Mouse (Mus musculus) heart, embryonic 14.5 days (tissue): ENCODE data around the gene Myh13. TPM values are rescaled to one million over a fixed set of nuclear protein-coding genes. Genes with fewer than 3 reads are reported as not detected.

Experiments used
- ATAC-seq: fragments of 200-750 bp; cut with Nextera tagmentation; 2 replicates; pipeline ENCODE4 v1.8.0; 2017; ENCODE audit warnings: low read depth, moderate TSS enrichment; ENCODE audit not compliant: insufficient number of reproducible peaks, insufficient read depth, low FRiP score
- H3K27ac ChIP-seq, 2 experiments: fragments of 200-500 bp in 1 of 2; fragments of 300-500 bp in 1 of 2; sonication (generic) in 1 of 2; replicated peaks in 1 of 2; 2 replicates each; pipeline ENCODE4 v1.5.1; 2012 to 2014; ENCODE audit warnings: low read depth in 2 of 2, low read length in 2 of 2, control low read depth in 1 of 2, mild to moderate bottlenecking in 1 of 2, mixed read lengths in 1 of 2; ENCODE audit not compliant: control insufficient read depth in 1 of 2, insufficient read depth in 1 of 2
- H3K27me3 ChIP-seq: fragments of 300-500 bp; sonication (generic); 2 replicates; pipeline ENCODE4 v1.6.1; 2014; ENCODE audit warnings: mild to moderate bottlenecking, low read length, control low read depth; ENCODE audit not compliant: control insufficient read depth, insufficient read depth
- H3K36me3 ChIP-seq: fragments of 300-500 bp; sonication (generic); 2 replicates; pipeline ENCODE4 v1.6.1; 2014; ENCODE audit warnings: mild to moderate bottlenecking, control low read depth, low read length, mixed read lengths; ENCODE audit not compliant: control insufficient read depth, insufficient read depth
- H3K4me1 ChIP-seq, 2 experiments: fragments of 200-500 bp in 1 of 2; fragments of 300-500 bp in 1 of 2; sonication (generic) in 1 of 2; 2 replicates each; pipeline ENCODE4 v1.6.1; 2012 to 2014; ENCODE audit warnings: low read length in 2 of 2, control low read depth in 1 of 2, mixed read lengths in 1 of 2; ENCODE audit not compliant: control insufficient read depth in 2 of 2, insufficient read depth in 2 of 2
- H3K4me2 ChIP-seq: fragments of 300-500 bp; sonication (generic); 2 replicates; pipeline ENCODE4 v1.6.1; 2014; ENCODE audit warnings: mild to moderate bottlenecking, low read length
- H3K4me3 ChIP-seq, 2 experiments: fragments of 200-500 bp in 1 of 2; fragments of 300-500 bp in 1 of 2; sonication (generic) in 1 of 2; 2 replicates each; pipeline ENCODE4 v1.5.1; 2012 to 2014; ENCODE audit warnings: low read length in 2 of 2, mild to moderate bottlenecking in 2 of 2, control low read depth in 1 of 2, low read depth in 1 of 2, moderate library complexity in 1 of 2; ENCODE audit not compliant: control insufficient read depth in 1 of 2, insufficient read depth in 1 of 2
- H3K9ac ChIP-seq: fragments of 300-500 bp; sonication (generic); 2 replicates; pipeline ENCODE4 v1.6.1; 2014; ENCODE audit warnings: mild to moderate bottlenecking, low read length
- H3K9me3 ChIP-seq: fragments of 300-500 bp; sonication (generic); 2 replicates; pipeline ENCODE4 v1.6.1; 2016; ENCODE audit warnings: low read length, control low read depth; ENCODE audit not compliant: control insufficient read depth
- WGBS: fragments of 180-500 bp; shearing (Covaris S2); extraction: QIAGEN DNeasy Blood & Tissue Kit; methylation state at CpG from one replicate; pipeline ENCODE4 v1.1.7; 2014; 5-methylcytosine and 5-hydroxymethylcytosine counted together
- polyA plus RNA-seq: library from polyadenylated mRNA; unstranded; fragments of >200 nt; fragmentation: Nextera tagmentation; extraction: Ambion mirVana; gene quantifications from 2 replicates; pipeline ENCODE4 v1.2.1, GENCODE M21; 2014

Myh13 gene
- not detected in 2 replicates for polyA plus RNA-seq

DNA sequence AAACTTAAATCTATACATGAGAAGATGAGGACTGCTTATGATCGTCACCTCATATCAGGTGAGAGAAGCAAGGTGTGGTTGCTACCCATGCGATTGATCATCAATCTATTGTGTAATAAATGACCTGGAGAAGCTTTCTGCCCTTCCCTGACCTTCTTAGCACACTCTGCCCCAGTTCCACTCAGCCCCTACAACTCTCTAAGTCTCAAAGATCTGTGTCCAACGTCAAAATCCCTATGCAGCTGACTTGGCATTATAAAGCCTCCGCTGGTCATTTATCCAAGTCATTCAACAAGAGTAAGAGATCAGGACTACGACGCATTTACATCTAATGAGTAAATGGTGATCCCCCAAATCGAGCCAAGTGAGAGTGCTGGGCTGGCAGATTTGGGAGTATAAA is at the start of gene Myh13:
Gene Myh13, plus strand, starts transcription at position 301 of the 400 bp plus-strand sequence.
- Histone ChIP-seq H3K9ac (no peak within 1 kb of the TSS), H3K9me3 (no peaks in the 10 kb centered on the region), H3K27ac (no peak within 1 kb of the TSS), H3K27me3 (no peaks in the 10 kb centered on the region), H3K36me3 (no peaks in the 10 kb centered on the region), H3K4me2 (no peak within 1 kb of the TSS), H3K4me3 (no peak within 1 kb of the TSS), H3K4me1 (no peaks in the 10 kb centered on the region; a peak in 1 of 4 replicates)
- 82% methylated on average over 7 of the region's 7 CpGs for WGBS
- ATAC-seq: no peak

DNA sequence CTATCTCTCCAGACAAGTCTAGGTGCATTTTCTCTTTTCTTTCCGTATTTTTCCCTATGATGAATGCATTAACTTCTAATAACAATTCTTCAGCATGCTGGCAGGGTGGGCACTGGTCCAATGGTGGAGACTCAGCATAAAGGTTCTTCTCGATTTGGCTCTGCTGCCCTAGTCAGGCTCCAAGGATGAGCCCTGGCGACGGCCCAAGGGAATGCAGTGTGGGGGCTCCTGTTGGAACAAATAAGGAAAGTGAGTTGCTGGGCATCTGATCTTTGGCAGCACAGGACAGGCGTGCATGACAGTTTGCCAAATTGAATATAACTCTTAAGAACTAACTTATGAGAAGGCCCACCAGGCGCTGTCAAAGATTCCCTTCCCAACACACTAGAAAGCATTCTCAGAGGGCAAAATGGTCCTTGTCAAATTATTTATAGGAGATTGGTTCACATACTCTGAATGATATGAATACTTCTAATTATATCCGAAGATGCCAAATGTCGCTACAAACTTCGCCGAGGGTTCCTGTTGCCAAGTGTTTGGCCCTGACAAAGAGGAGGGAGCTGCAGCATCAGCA is 44.8 kb upstream of the Myh13 start, which contains the start of gene Myh8:
Gene Myh8, plus strand, starts transcription at position 524 of the 574 bp plus-strand sequence.
- Histone ChIP-seq H3K4me1 (no peaks in the 10 kb centered on the region), H3K9me3 (no peaks in the 10 kb centered on the region), H3K9ac (no peak within 1 kb of the TSS), H3K36me3 (no peaks in the 10 kb centered on the region), H3K27ac (no peak within 1 kb of the TSS), H3K27me3 (no peaks in the 10 kb centered on the region), H3K4me2 (no peak within 1 kb of the TSS), H3K4me3 (no peak within 1 kb of the TSS)
- no peak for ATAC-seq
- WGBS: 60% methylated on average over 10 of the region's 10 CpGs

DNA sequence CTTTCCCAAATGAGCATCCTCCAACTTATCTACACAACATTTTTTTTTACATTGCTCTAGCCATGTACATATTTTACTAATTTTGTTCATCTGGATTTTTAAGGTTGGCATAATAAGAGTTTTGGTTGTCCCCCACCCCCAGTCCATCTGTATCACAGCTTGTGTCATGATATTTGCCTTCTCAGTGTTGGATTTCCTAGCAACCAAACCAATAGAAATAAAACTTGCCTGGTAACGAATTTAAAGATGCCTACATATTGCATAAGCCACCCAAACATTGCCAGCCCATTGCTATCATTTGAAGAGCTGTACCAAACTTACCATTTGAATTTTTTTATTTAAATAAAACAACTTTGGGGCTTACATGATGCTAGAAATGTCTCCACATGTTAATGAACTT is 28.0 kb upstream of the Myh13 start:
- ATAC-seq: no peak
- H3K27me3 ChIP-seq: no peaks in the 10 kb centered on the region

GRCm38 (mm10) chr11:67313733-67314452 is 7.6 kb upstream of the Myh13 start:
- ATAC-seq: no peak

More for the DNA sequence above, 28.0 kb upstream of the Myh13 start:
- no peaks in the 10 kb centered on the region for H3K36me3 ChIP-seq
- peaks cover 10% of the 10 kb centered on the region; the same call in 1 of the 2 replicates for H3K9me3 ChIP-seq
- H3K4me3 ChIP-seq: no peak overlapping the region
- 70% methylated on average over 1 of the region's 1 CpGs for WGBS
- no peaks in the 10 kb centered on the region for H3K4me1 ChIP-seq
- H3K27ac ChIP-seq: no peak overlapping the region
- H3K4me2 ChIP-seq: no peak overlapping the region
- no peak overlapping the region for H3K9ac ChIP-seq

DNA sequence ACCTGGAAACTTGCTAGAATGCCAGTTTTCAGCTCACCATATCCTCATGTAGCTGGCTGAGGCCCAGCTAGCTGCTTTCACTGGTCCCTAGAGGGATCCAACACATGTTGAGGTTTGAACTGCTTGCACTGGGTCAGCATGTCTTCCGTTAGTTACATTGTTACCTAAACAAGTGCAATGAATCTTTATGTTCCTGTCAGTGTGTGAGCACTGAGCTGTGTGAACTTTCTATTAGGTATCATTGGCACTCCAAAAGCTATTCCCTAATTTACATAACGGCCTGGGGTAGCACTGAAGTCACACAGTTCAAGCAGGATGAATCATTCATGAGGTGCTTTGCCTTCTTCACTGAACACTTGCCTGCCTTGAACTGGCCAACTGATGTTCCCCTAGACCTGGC is 5.1 kb downstream of the Myh13 start:
- 67% methylated on average over 2 of the region's 2 CpGs for WGBS
- ATAC-seq: no peak

More at GRCm38 (mm10) chr11:67313733-67314452, 7.6 kb upstream of the Myh13 start:
- Histone ChIP-seq H3K4me3 (no peak overlapping the region), H3K4me2 (no peak overlapping the region), H3K36me3 (no peaks in the 10 kb centered on the region), H3K9me3 (no peaks in the 10 kb centered on the region), H3K4me1 (no peaks in the 10 kb centered on the region; a peak in 1 of 4 replicates), H3K9ac (no peak overlapping the region), H3K27ac (no peak overlapping the region), H3K27me3 (no peaks in the 10 kb centered on the region)
- WGBS: 42% methylated on average over 15 of the region's 15 CpGs

GRCm38 (mm10) chr11:67344556-67344955 is 23.1 kb downstream of the Myh13 start:
- no peak overlapping the region for H3K4me3 ChIP-seq
- 64% methylated on average over 3 of the region's 3 CpGs for WGBS

More for the DNA sequence above, 5.1 kb downstream of the Myh13 start:
- H3K9me3 ChIP-seq: no peaks in the 10 kb centered on the region
- H3K27ac ChIP-seq: no peak overlapping the region
- H3K4me2 ChIP-seq: no peak overlapping the region
- H3K27me3 ChIP-seq: no peaks in the 10 kb centered on the region
- H3K4me3 ChIP-seq: no peak overlapping the region
- no peaks in the 10 kb centered on the region for H3K4me1 ChIP-seq
- H3K36me3 ChIP-seq: no peaks in the 10 kb centered on the region
- H3K9ac ChIP-seq: no peak overlapping the region

GRCm38 (mm10) chr11:67345186-67345855 is 23.9 kb downstream of the Myh13 start:
- Histone ChIP-seq H3K27me3 (peaks cover 3% of the 10 kb centered on the region), H3K9me3 (no peaks in the 10 kb centered on the region), H3K4me1 (no peaks in the 10 kb centered on the region), H3K4me2 (no peak overlapping the region), H3K9ac (no peak overlapping the region), H3K27ac (no peak overlapping the region), H3K4me3 (no peak overlapping the region), H3K36me3 (no peaks in the 10 kb centered on the region)
- WGBS: 55% methylated on average over 2 of the region's 2 CpGs
- no peak for ATAC-seq

More at GRCm38 (mm10) chr11:67344556-67344955, 23.1 kb downstream of the Myh13 start:
- no peak overlapping the region for H3K4me2 ChIP-seq
- no peaks in the 10 kb centered on the region for H3K9me3 ChIP-seq
- peaks cover 3% of the 10 kb centered on the region for H3K27me3 ChIP-seq
- H3K27ac ChIP-seq: no peak overlapping the region
- no peaks in the 10 kb centered on the region for H3K4me1 ChIP-seq
- no peak overlapping the region for H3K9ac ChIP-seq
- no peaks in the 10 kb centered on the region for H3K36me3 ChIP-seq
- ATAC-seq: no peak
